Mouse (Mus musculus): ENCODE data around the gene Snrpb. TPM values are rescaled to one million over a fixed set of nuclear protein-coding genes. Genes with fewer than 3 reads are reported as not detected.
A peak's percentile ranks its signal among the peaks of the same experiment; 100 is the strongest.

Snrpb gene
- polyA plus RNA-seq (2015; fragmentation: Nextera tagmentation; extraction: Ambion mirVana), result 313 and 342 TPM in 2 replicates

GRCm38 (mm10) chr2:130178706-130179506 lies at the start of gene Snrpb:
Gene Snrpb, minus strand, starts transcription at chr2:130179403.
- H3K4me2 ChIP-seq, result peak within 1 kb of the TSS; percentile 76
- H3K27me3 ChIP-seq (replicated peaks), result no peaks in the 10 kb centered on the region
- peak within 1 kb of the TSS; percentile 99 for H3K9ac ChIP-seq
- peak within 1 kb of the TSS; percentile 96 for H3K27ac ChIP-seq
- WGBS, result under 1% methylated on average over 80 of the region's 81 CpGs
- H3K9me3 ChIP-seq, result no peaks in the 10 kb centered on the region
- peaks cover 27% of the 10 kb centered on the region for H3K4me1 ChIP-seq
- ATAC-seq (replicated peaks), result peak; percentile 96
- H3K4me3 ChIP-seq, result peak within 1 kb of the TSS; percentile 97
- H3K36me3 ChIP-seq (replicated peaks), result peaks cover 14% of the 10 kb centered on the region; the same call in 1 of the 2 replicates

GRCm38 (mm10) chr2:130211581-130211980 lies 32.4 kb upstream of the Snrpb start:
- WGBS, result 88% methylated on average over 2 of the region's 2 CpGs
- H3K4me3 ChIP-seq, result no peak overlapping the region
- ATAC-seq (replicated peaks), result no peak

GRCm38 (mm10) chr2:130209636-130210035 lies 30.4 kb upstream of the Snrpb start:
- 94% methylated on average over 3 of the region's 3 CpGs for WGBS
- H3K4me1 ChIP-seq, result no peaks in the 10 kb centered on the region
- no peaks in the 10 kb centered on the region for H3K36me3 ChIP-seq (replicated peaks)
- no peaks in the 10 kb centered on the region for H3K27me3 ChIP-seq (replicated peaks)
- no peak for ATAC-seq (replicated peaks)
- no peak overlapping the region for H3K4me3 ChIP-seq
- no peak overlapping the region for H3K4me2 ChIP-seq
- no peak overlapping the region for H3K27ac ChIP-seq
- no peaks in the 10 kb centered on the region for H3K9me3 ChIP-seq
- no peak overlapping the region for H3K9ac ChIP-seq

More at GRCm38 (mm10) chr2:130211581-130211980, 32.4 kb upstream of the Snrpb start:
- Histone ChIP-seq H3K9me3 (no peaks in the 10 kb centered on the region), H3K27ac (no peak overlapping the region), H3K4me1 (no peaks in the 10 kb centered on the region), H3K9ac (no peak overlapping the region), H3K27me3 (replicated peaks) (no peaks in the 10 kb centered on the region), H3K36me3 (replicated peaks) (no peaks in the 10 kb centered on the region), H3K4me2 (no peak overlapping the region)

- Histone ChIP-seq H3K4me3 (no peak overlapping the region), H3K4me2 (no peak overlapping the region), H3K9ac (no peak overlapping the region), H3K27ac (no peak overlapping the region), H3K9me3 (no peaks in the 10 kb centered on the region), H3K4me1 (no peaks in the 10 kb centered on the region), H3K27me3 (replicated peaks) (no peaks in the 10 kb centered on the region), H3K36me3 (replicated peaks) (no peaks in the 10 kb centered on the region)
- no peak for ATAC-seq (replicated peaks)
- WGBS, result 85% methylated on average over 3 of the region's 3 CpGs
Observed at GRCm38 (mm10) chr2:130207996-130208395, 28.8 kb upstream of the Snrpb start.

- H3K36me3 ChIP-seq (replicated peaks), result no peaks in the 10 kb centered on the region
- H3K27me3 ChIP-seq (replicated peaks), result no peaks in the 10 kb centered on the region
- H3K4me3 ChIP-seq, result no peak overlapping the region
- no peak for ATAC-seq (replicated peaks)
- no peak overlapping the region for H3K27ac ChIP-seq
- no peaks in the 10 kb centered on the region for H3K9me3 ChIP-seq
- WGBS, result 90% methylated on average over 2 of the region's 2 CpGs
- H3K4me2 ChIP-seq, result no peak overlapping the region
- H3K9ac ChIP-seq, result no peak overlapping the region
- H3K4me1 ChIP-seq, result no peaks in the 10 kb centered on the region
Observed at GRCm38 (mm10) chr2:130207376-130207775, 28.2 kb upstream of the Snrpb start.

GRCm38 (mm10) chr2:130200961-130201360 lies 21.8 kb upstream of the Snrpb start:
- no peaks in the 10 kb centered on the region for H3K27me3 ChIP-seq (replicated peaks)
- H3K9ac ChIP-seq, result no peak overlapping the region
- WGBS, result 70% methylated on average over 5 of the region's 5 CpGs
- H3K4me3 ChIP-seq, result no peak overlapping the region
- H3K27ac ChIP-seq, result no peak overlapping the region
- H3K36me3 ChIP-seq (replicated peaks), result no peaks in the 10 kb centered on the region
- no peak overlapping the region for H3K4me2 ChIP-seq
- ATAC-seq (replicated peaks), result no peak
- H3K9me3 ChIP-seq, result no peaks in the 10 kb centered on the region
- no peaks in the 10 kb centered on the region for H3K4me1 ChIP-seq

- ATAC-seq (replicated peaks), result no peak
- H3K4me3 ChIP-seq, result no peak within 1 kb of the TSS
- H3K4me1 ChIP-seq, result no peaks in the 10 kb centered on the region
- H3K27me3 ChIP-seq (replicated peaks), result no peaks in the 10 kb centered on the region
- WGBS, result 96% methylated on average over 16 of the region's 16 CpGs
- H3K9me3 ChIP-seq, result no peaks in the 10 kb centered on the region
- H3K4me2 ChIP-seq, result no peak within 1 kb of the TSS
- no peaks in the 10 kb centered on the region for H3K36me3 ChIP-seq (replicated peaks)
- H3K9ac ChIP-seq, result no peak within 1 kb of the TSS
- H3K27ac ChIP-seq, result no peak within 1 kb of the TSS
Observed at GRCm38 (mm10) chr2:130194894-130195293, 15.7 kb upstream of the Snrpb start, which contains the start of gene Tmc2. Gene Tmc2, plus strand, starts transcription at chr2:130195194.

- Histone ChIP-seq H3K4me2 (no peak overlapping the region), H3K36me3 (replicated peaks) (no peaks in the 10 kb centered on the region), H3K27me3 (replicated peaks) (no peaks in the 10 kb centered on the region), H3K9me3 (no peaks in the 10 kb centered on the region), H3K27ac (no peak overlapping the region), H3K9ac (no peak overlapping the region), H3K4me3 (no peak overlapping the region), H3K4me1 (no peaks in the 10 kb centered on the region)
- no peak for ATAC-seq (replicated peaks)
- 88% methylated on average over 12 of the region's 12 CpGs for WGBS
Observed at GRCm38 (mm10) chr2:130188391-130188790, 9.2 kb upstream of the Snrpb start.

GRCm38 (mm10) chr2:130179507-130180019 lies 360 bp upstream of the Snrpb start:
- ATAC-seq (replicated peaks), result peak; percentile 86
- WGBS, result 1% methylated on average over 15 of the region's 15 CpGs
- peak overlapping the region; percentile 97 for H3K4me3 ChIP-seq
- H3K27ac ChIP-seq, result peak overlapping the region; percentile 96
- H3K9me3 ChIP-seq, result no peaks in the 10 kb centered on the region
- no peaks in the 10 kb centered on the region for H3K27me3 ChIP-seq (replicated peaks)
- H3K9ac ChIP-seq, result peak overlapping the region; percentile 53
- peaks cover 7% of the 10 kb centered on the region; the same call in 1 of the 2 replicates for H3K36me3 ChIP-seq (replicated peaks)
- peak overlapping the region; percentile 76 for H3K4me2 ChIP-seq
- peaks cover 27% of the 10 kb centered on the region for H3K4me1 ChIP-seq

GRCm38 (mm10) chr2:130178381-130178705 lies 860 bp downstream of the Snrpb start:
- H3K36me3 ChIP-seq (replicated peaks), result peaks cover 19% of the 10 kb centered on the region
- ATAC-seq (replicated peaks), result no peak
- no peaks in the 10 kb centered on the region for H3K27me3 ChIP-seq (replicated peaks)
- no peaks in the 10 kb centered on the region for H3K9me3 ChIP-seq
- H3K9ac ChIP-seq, result peak overlapping the region; percentile 99
- H3K4me2 ChIP-seq, result peak overlapping the region; percentile 76
- H3K4me1 ChIP-seq, result peaks cover 27% of the 10 kb centered on the region
- WGBS, result under 1% methylated on average over 11 of the region's 11 CpGs
- peak overlapping the region; percentile 96 for H3K27ac ChIP-seq
- peak overlapping the region; percentile 97 for H3K4me3 ChIP-seq

- H3K27ac ChIP-seq, result no peak overlapping the region
- H3K4me3 ChIP-seq, result no peak overlapping the region
- ATAC-seq (replicated peaks), result no peak
- peak overlapping the region; percentile 99; the same call in 1 of the 2 replicates for H3K9ac ChIP-seq
- H3K4me1 ChIP-seq, result peaks cover 27% of the 10 kb centered on the region
- WGBS, result 75% methylated on average over 8 of the region's 8 CpGs
- H3K36me3 ChIP-seq (replicated peaks), result peaks cover 35% of the 10 kb centered on the region
- H3K9me3 ChIP-seq, result no peaks in the 10 kb centered on the region
- no peaks in the 10 kb centered on the region for H3K27me3 ChIP-seq (replicated peaks)
- peak overlapping the region; percentile 76; the same call in 1 of the 2 replicates for H3K4me2 ChIP-seq
Observed at GRCm38 (mm10) chr2:130176820-130177219, 2.4 kb downstream of the Snrpb start.

GRCm38 (mm10) chr2:130171674-130172073 lies 7.5 kb downstream of the Snrpb start:
- no peak for ATAC-seq (replicated peaks)
- Histone ChIP-seq H3K27me3 (replicated peaks) (no peaks in the 10 kb centered on the region), H3K27ac (no peak overlapping the region), H3K9ac (no peak overlapping the region), H3K36me3 (replicated peaks) (peaks cover 48% of the 10 kb centered on the region), H3K4me1 (peaks cover 5% of the 10 kb centered on the region), H3K9me3 (no peaks in the 10 kb centered on the region), H3K4me2 (no peak overlapping the region), H3K4me3 (no peak overlapping the region)
- WGBS, result 87% methylated on average over 2 of the region's 2 CpGs

- Histone ChIP-seq H3K9ac (no peak overlapping the region), H3K9me3 (no peaks in the 10 kb centered on the region), H3K4me3 (no peak overlapping the region), H3K4me1 (peaks cover 5% of the 10 kb centered on the region), H3K27me3 (replicated peaks) (no peaks in the 10 kb centered on the region), H3K36me3 (replicated peaks) (peaks cover 24% of the 10 kb centered on the region), H3K4me2 (no peak overlapping the region), H3K27ac (no peak overlapping the region)
- WGBS, result 47% methylated on average over 3 of the region's 3 CpGs
- ATAC-seq (replicated peaks), result no peak
Observed at GRCm38 (mm10) chr2:130167861-130168260, 11.3 kb downstream of the Snrpb start.
